ENCODE assay signal across 28 mouse cellular contexts in genomic region chr7:30832684-30833083, GRCm38 (mm10). TPM values are rescaled to one million over a fixed set of nuclear protein-coding genes. Genes with fewer than 3 reads are reported as not detected.
A peak's percentile ranks its signal among the peaks of the same experiment; 100 is the strongest.
DNase-seq lines count a peak whose midpoint lies in the region; ATAC-seq and TF ChIP-seq lines count a peak whose summit lies in the region.
"Not testable (repeated sequence)": the region's sequence is repeated elsewhere in the genome, so short reads cannot be mapped to it uniquely, and the experiment has no call there.
"Had no signal": no experiment of that assay in that cellular context is flagged by ENCODE, and none has a peak within 500 bp of the region (broad histone marks: within the 10 kb centered on the region; RNA-seq: fewer than 3 reads in every experiment).

No protein-coding gene starts in this region.

- ATAC-seq in granulocyte monocyte progenitor cell, adult 5-6 weeks (replicated peaks; ENCODE audit: poor library complexity, severe bottlenecking): peak; percentile 31; the same call in 1 of the 2 replicates
- not testable (repeated sequence) for ATAC-seq in heart, embryonic 12.5 days (ENCODE audit: insufficient number of reproducible peaks, low FRiP score); heart, embryonic 15.5 days (replicated peaks; ENCODE audit: insufficient number of reproducible peaks, insufficient read depth, low FRiP score, low read depth); liver, embryonic 12.5 days

- peak overlapping the region; percentile 50 for H3K4me3 ChIP-seq in ES-Bruce4 (ENCODE audit: low read depth, low read length)
- H3K4me3 ChIP-seq in heart, embryonic 12.5 days; heart, embryonic 15.5 days; liver, embryonic 12.5 days: not testable (repeated sequence)

- TF ChIP-seq EP300 in ES-Bruce4 (IDR thresholded peaks at IDR 0.05; ENCODE audit: insufficient read depth, low read depth, low read length): not testable (repeated sequence)

- H3K4me2 ChIP-seq in heart, embryonic 12.5 days: peak overlapping the region; percentile 57
- H3K4me2 ChIP-seq in heart, embryonic 15.5 days: 0 out of 2 replicates have a peak overlapping the region, but pooled peaks have one; percentile 16
- peak overlapping the region; percentile 22; the same call in 1 of the 2 replicates for H3K4me2 ChIP-seq in liver, embryonic 12.5 days

- not testable (repeated sequence) for H3K4me1 ChIP-seq in ES-Bruce4 (ENCODE audit: control insufficient read depth, insufficient read depth, low read length); heart, embryonic 12.5 days (replicated peaks); heart, embryonic 15.5 days (replicated peaks); liver, embryonic 12.5 days

- WGBS in heart, embryonic 12.5 days: 32% methylated on average over 10 of the region's 11 CpGs
- 19% methylated on average over 9 of the region's 11 CpGs for WGBS in heart, embryonic 15.5 days
- 31% methylated on average over 10 of the region's 11 CpGs for WGBS in liver, embryonic 12.5 days (ENCODE audit: insufficient replicate concordance)

- H3K36me3 ChIP-seq in ES-Bruce4 (ENCODE audit: control insufficient read depth, insufficient read depth, low read length, poor library complexity, severe bottlenecking); heart, embryonic 12.5 days; heart, embryonic 15.5 days; liver, embryonic 12.5 days; splenic B cell, adult 2 months (ENCODE audit: control insufficient read depth, insufficient read depth, low read length, poor library complexity, severe bottlenecking): not testable (repeated sequence)

- H3K9me3 ChIP-seq in ES-Bruce4 (replicated peaks; ENCODE audit: control insufficient read depth, insufficient read depth, low read length, poor library complexity, severe bottlenecking); heart, embryonic 12.5 days (replicated peaks); heart, embryonic 15.5 days (replicated peaks); liver, embryonic 12.5 days (replicated peaks): not testable (repeated sequence)

- not testable (repeated sequence) for TF ChIP-seq POLR2A in ES-Bruce4 (IDR thresholded peaks at IDR 0.05; ENCODE audit: insufficient read depth, low read length)

- TF ChIP-seq CTCF in ES-Bruce4 (IDR thresholded peaks at IDR 0.05; ENCODE audit: low read depth, low read length): not testable (repeated sequence)

- H3K9ac ChIP-seq in ES-Bruce4 (ENCODE audit: low read depth, poor library complexity, severe bottlenecking): peak overlapping the region; percentile 53
- not testable (repeated sequence) for H3K9ac ChIP-seq in heart, embryonic 12.5 days; heart, embryonic 15.5 days; liver, embryonic 12.5 days

- peak; percentile 33 for DNase-seq in R1 (ENCODE audit: low read depth, low spot score)
- peak; percentile 19 for DNase-seq in splenic B cell, adult 2 months (ENCODE audit: low read depth, low spot score)

- H3K27ac ChIP-seq in ES-Bruce4 (ENCODE audit: insufficient read depth, low read length); heart, embryonic 12.5 days (ENCODE audit: poor library complexity, severe bottlenecking); heart, embryonic 15.5 days; liver, embryonic 12.5 days: not testable (repeated sequence)

- not testable (repeated sequence) for H3K27me3 ChIP-seq in ES-Bruce4 (ENCODE audit: control insufficient read depth, insufficient read depth, low read length, poor library complexity, severe bottlenecking); heart, embryonic 12.5 days (replicated peaks); heart, embryonic 15.5 days; liver, embryonic 12.5 days (replicated peaks); splenic B cell, adult 2 months (ENCODE audit: control insufficient read depth, insufficient read depth, low read length, poor library complexity, severe bottlenecking)

RNA-seq across cellular contexts. Expression of gene Ffar2, which starts 9.1 kb away (rescaled TPM):
- polyA plus RNA-seq in ES-Bruce4 (2011; ENCODE audit: insufficient read depth, insufficient read length, low read depth, missing spikeins): not detected in 2 replicates
- total RNA-seq in granulocyte monocyte progenitor cell, adult 5-6 weeks (2014; fragmentation: Nextera tagmentation): 6.5 and 17.9 TPM in 2 replicates
- total RNA-seq in granulocyte monocyte progenitor cell, adult 5-6 weeks (2017): 23.4 and 26.4 TPM in 2 replicates
- not detected in 2 replicates for polyA plus RNA-seq in heart, embryonic 12.5 days (2016; fragmentation: Nextera tagmentation; extraction: Ambion mirVana)
- 0.20 and 0.44 TPM in 2 replicates for polyA plus RNA-seq in heart, embryonic 15.5 days (2015; fragmentation: Nextera tagmentation; extraction: Ambion mirVana)
- 0.21 and 0.53 TPM in 2 replicates for polyA plus RNA-seq in liver, embryonic 12.5 days (2016; fragmentation: Nextera tagmentation; extraction: Ambion mirVana)
- polyA plus RNA-seq: embryonic facial prominence, embryonic 11.5 days; forebrain, embryonic 10.5 days; forebrain, embryonic 13.5 days; forebrain, embryonic 16.5 days; hindbrain, embryonic 14.5 days; Patski had no signal

RNA-seq across cellular contexts. Expression of gene Ffar3, which starts 23.3 kb away (rescaled TPM):
- polyA plus RNA-seq in ES-Bruce4 (2011; ENCODE audit: insufficient read depth, insufficient read length, low read depth, missing spikeins): not detected in 2 replicates
- total RNA-seq in granulocyte monocyte progenitor cell, adult 5-6 weeks (2014; fragmentation: Nextera tagmentation): not detected in 2 replicates
- total RNA-seq in granulocyte monocyte progenitor cell, adult 5-6 weeks (2017): not detected in 2 replicates
- not detected in 2 replicates for polyA plus RNA-seq in heart, embryonic 12.5 days (2016; fragmentation: Nextera tagmentation; extraction: Ambion mirVana)
- 0.15 TPM in 1 of 2 replicates, not detected in the other for polyA plus RNA-seq in heart, embryonic 15.5 days (2015; fragmentation: Nextera tagmentation; extraction: Ambion mirVana)
- not detected in 2 replicates for polyA plus RNA-seq in liver, embryonic 12.5 days (2016; fragmentation: Nextera tagmentation; extraction: Ambion mirVana)
- total RNA-seq: G1E; gastrocnemius, adult 18-20 months; gastrocnemius, postnatal 10 days; gastrocnemius, postnatal 36 days; heart, adult 8-10 months; heart, postnatal 10 days; heart, postnatal 36 days had no signal
- polyA plus RNA-seq: activated CD4-positive, CD25-positive, alpha-beta regulatory T cell, adult 4 months; brain, embryonic 14.5 days; embryonic facial prominence, embryonic 11.5 days; embryonic facial prominence, embryonic 14.5 days; forebrain, embryonic 10.5 days; forebrain, embryonic 13.5 days; forebrain, embryonic 16.5 days; G1E; hindbrain, embryonic 11.5 days; hindbrain, embryonic 14.5 days; Patski had no signal

RNA-seq across cellular contexts. Expression of gene Ffar1, which starts 28.7 kb away (rescaled TPM):
- not detected in 2 replicates for polyA plus RNA-seq in ES-Bruce4 (2011; ENCODE audit: insufficient read depth, insufficient read length, low read depth, missing spikeins)
- total RNA-seq in granulocyte monocyte progenitor cell, adult 5-6 weeks (2014; fragmentation: Nextera tagmentation): not detected in 2 replicates
- total RNA-seq in granulocyte monocyte progenitor cell, adult 5-6 weeks (2017): not detected in 2 replicates
- not detected in 2 replicates for polyA plus RNA-seq in heart, embryonic 12.5 days (2016; fragmentation: Nextera tagmentation; extraction: Ambion mirVana)
- polyA plus RNA-seq in heart, embryonic 15.5 days (2015; fragmentation: Nextera tagmentation; extraction: Ambion mirVana): not detected in 2 replicates
- not detected in 2 replicates for polyA plus RNA-seq in liver, embryonic 12.5 days (2016; fragmentation: Nextera tagmentation; extraction: Ambion mirVana)
- total RNA-seq: adrenal gland, adult 8-10 months; adrenal gland, postnatal 25 days; gastrocnemius, adult 18-20 months; gastrocnemius, postnatal 10 days; gastrocnemius, postnatal 36 days; heart, adult 8-10 months; heart, postnatal 36 days; hindbrain, postnatal 0 days had no signal
- polyA plus RNA-seq: brain, embryonic 14.5 days; embryonic facial prominence, embryonic 11.5 days; embryonic facial prominence, embryonic 14.5 days; forebrain, embryonic 10.5 days; forebrain, embryonic 13.5 days; forebrain, embryonic 16.5 days; G1E; hindbrain, embryonic 11.5 days; hindbrain, embryonic 14.5 days; hindbrain, postnatal 0 days; Patski had no signal

RNA-seq across cellular contexts. Expression of gene Krtdap, which starts 45.0 kb away (rescaled TPM):
- 5.0 and 9.1 TPM in 2 replicates for polyA plus RNA-seq in ES-Bruce4 (2011; ENCODE audit: insufficient read depth, insufficient read length, low read depth, missing spikeins)
- total RNA-seq in granulocyte monocyte progenitor cell, adult 5-6 weeks (2014; fragmentation: Nextera tagmentation): not detected in 2 replicates
- total RNA-seq in granulocyte monocyte progenitor cell, adult 5-6 weeks (2017): not detected in 2 replicates
- polyA plus RNA-seq in heart, embryonic 12.5 days (2016; fragmentation: Nextera tagmentation; extraction: Ambion mirVana): not detected in 2 replicates
- polyA plus RNA-seq in heart, embryonic 15.5 days (2015; fragmentation: Nextera tagmentation; extraction: Ambion mirVana): 3.8 and 6.4 TPM in 2 replicates
- polyA plus RNA-seq in liver, embryonic 12.5 days (2016; fragmentation: Nextera tagmentation; extraction: Ambion mirVana): not detected in 2 replicates
- total RNA-seq: adrenal gland, adult 8-10 months; adrenal gland, postnatal 25 days; G1E; gastrocnemius, postnatal 36 days; heart, adult 8-10 months; heart, postnatal 10 days; heart, postnatal 36 days; hindbrain, postnatal 0 days had no signal
- polyA plus RNA-seq: activated CD4-positive, CD25-positive, alpha-beta regulatory T cell, adult 4 months; embryonic facial prominence, embryonic 11.5 days; forebrain, embryonic 10.5 days; forebrain, embryonic 13.5 days; forebrain, embryonic 16.5 days; G1E; hindbrain, embryonic 11.5 days; hindbrain, embryonic 14.5 days; inflammation-experienced regulatory T-cells, adult 6 months; Patski had no signal

RNA-seq across cellular contexts. Expression of gene Cd22, which starts 47.5 kb away (rescaled TPM):
- not detected in 2 replicates for polyA plus RNA-seq in ES-Bruce4 (2011; ENCODE audit: insufficient read depth, insufficient read length, low read depth, missing spikeins)
- not detected in 2 replicates for total RNA-seq in granulocyte monocyte progenitor cell, adult 5-6 weeks (2014; fragmentation: Nextera tagmentation)
- total RNA-seq in granulocyte monocyte progenitor cell, adult 5-6 weeks (2017): not detected in 2 replicates
- polyA plus RNA-seq in heart, embryonic 12.5 days (2016; fragmentation: Nextera tagmentation; extraction: Ambion mirVana): not detected in 2 replicates
- polyA plus RNA-seq in heart, embryonic 15.5 days (2015; fragmentation: Nextera tagmentation; extraction: Ambion mirVana): 0.06 TPM in 1 of 2 replicates, not detected in the other
- 0.21 and 0.38 TPM in 2 replicates for polyA plus RNA-seq in liver, embryonic 12.5 days (2016; fragmentation: Nextera tagmentation; extraction: Ambion mirVana)
- total RNA-seq: gastrocnemius, adult 18-20 months; gastrocnemius, postnatal 36 days had no signal
- polyA plus RNA-seq: embryonic facial prominence, embryonic 11.5 days; forebrain, embryonic 10.5 days; forebrain, embryonic 13.5 days; G1E; hindbrain, embryonic 11.5 days; hindbrain, embryonic 14.5 days; Patski had no signal
